Mouse (Mus musculus): ENCODE data around the gene Rb1. TPM values are rescaled to one million over a fixed set of nuclear protein-coding genes. Genes with fewer than 3 reads are reported as not detected.

Rb1 gene
- polyA plus RNA-seq, 1 experiment: 2.7 TPM

- Histone ChIP-seq H3K79me3 (ENCODE audit: low read depth) (no peaks in the 10 kb centered on the region), H3K4me3 (ENCODE audit: insufficient read depth, poor library complexity, severe bottlenecking) (no peak overlapping the region), H3K36me3 (ENCODE audit: control insufficient read depth, insufficient read depth) (no peaks in the 10 kb centered on the region), H3K79me2 (ENCODE audit: control insufficient read depth, insufficient read depth) (no peaks in the 10 kb centered on the region), H3ac (ENCODE audit: control insufficient read depth, insufficient read length, low read depth) (no peak overlapping the region), H3K27me3 (ENCODE audit: control insufficient read depth, insufficient read depth, insufficient read length) (no peaks in the 10 kb centered on the region)
- TF ChIP-seq USF1 (IDR thresholded peaks at IDR 0.05; ENCODE audit: low read depth) (no peak), FOSL1 (IDR thresholded peaks at IDR 0.05; ENCODE audit: insufficient read depth, low read length, poor library complexity, severe bottlenecking) (no peak), MYOG (IDR thresholded peaks at IDR 0.05; ENCODE audit: control insufficient read depth, extremely low read depth, insufficient read length) (no peak), CTCF (IDR thresholded peaks at IDR 0.05; ENCODE audit: control insufficient read depth, insufficient read depth, insufficient read length) (no peak), MAX (IDR thresholded peaks at IDR 0.05) (no peak), CEBPB (IDR thresholded peaks at IDR 0.05; ENCODE audit: low read depth) (no peak), MYOD1 (IDR thresholded peaks at IDR 0.05; ENCODE audit: control insufficient read depth, insufficient read length, low read depth) (no peak)
These were observed 75.6 kb downstream of the Rb1 start for GRCm38 (mm10) chr14:73250056-73250455.

GRCm38 (mm10) chr14:73244061-73244597 lies 81.5 kb downstream of the Rb1 start:
- Histone ChIP-seq H3K79me3 (ENCODE audit: low read depth) (peaks cover 19% of the 10 kb centered on the region), H3K36me3 (ENCODE audit: control insufficient read depth, insufficient read depth) (peaks cover 6% of the 10 kb centered on the region), H3K27me3 (ENCODE audit: control insufficient read depth, insufficient read depth, insufficient read length) (no peaks in the 10 kb centered on the region), H3K4me3 (ENCODE audit: insufficient read depth, poor library complexity, severe bottlenecking) (no peak overlapping the region), H3ac (ENCODE audit: control insufficient read depth, insufficient read length, low read depth) (no peak overlapping the region), H3K79me2 (ENCODE audit: control insufficient read depth, insufficient read depth) (peaks cover 24% of the 10 kb centered on the region)
- TF ChIP-seq CTCF (IDR thresholded peaks at IDR 0.05; ENCODE audit: control insufficient read depth, insufficient read depth, insufficient read length) (no peak), MAX (IDR thresholded peaks at IDR 0.05) (no peak), CEBPB (IDR thresholded peaks at IDR 0.05; ENCODE audit: low read depth) (no peak), USF1 (IDR thresholded peaks at IDR 0.05; ENCODE audit: low read depth) (no peak), MYOD1 (IDR thresholded peaks at IDR 0.05; ENCODE audit: control insufficient read depth, insufficient read length, low read depth) (no peak), MYOG (IDR thresholded peaks at IDR 0.05; ENCODE audit: control insufficient read depth, extremely low read depth, insufficient read length) (no peak), FOSL1 (IDR thresholded peaks at IDR 0.05; ENCODE audit: insufficient read depth, low read length, poor library complexity, severe bottlenecking) (no peak)

GRCm38 (mm10) chr14:73239857-73240256 lies 85.8 kb downstream of the Rb1 start:
- Histone ChIP-seq H3K36me3 (ENCODE audit: control insufficient read depth, insufficient read depth) (peaks cover 6% of the 10 kb centered on the region), H3ac (ENCODE audit: control insufficient read depth, insufficient read length, low read depth) (no peak overlapping the region), H3K79me3 (ENCODE audit: low read depth) (peaks cover 26% of the 10 kb centered on the region), H3K4me3 (ENCODE audit: insufficient read depth, poor library complexity, severe bottlenecking) (peak overlapping the region; percentile 61), H3K27me3 (ENCODE audit: control insufficient read depth, insufficient read depth, insufficient read length) (no peaks in the 10 kb centered on the region), H3K79me2 (ENCODE audit: control insufficient read depth, insufficient read depth) (peaks cover 37% of the 10 kb centered on the region)
- TF ChIP-seq MAX (IDR thresholded peaks at IDR 0.05) (no peak), MYOD1 (IDR thresholded peaks at IDR 0.05; ENCODE audit: control insufficient read depth, insufficient read length, low read depth) (no peak), FOSL1 (IDR thresholded peaks at IDR 0.05; ENCODE audit: insufficient read depth, low read length, poor library complexity, severe bottlenecking) (no peak), USF1 (IDR thresholded peaks at IDR 0.05; ENCODE audit: low read depth) (no peak), CTCF (IDR thresholded peaks at IDR 0.05; ENCODE audit: control insufficient read depth, insufficient read depth, insufficient read length) (no peak), MYOG (IDR thresholded peaks at IDR 0.05; ENCODE audit: control insufficient read depth, extremely low read depth, insufficient read length) (no peak), CEBPB (IDR thresholded peaks at IDR 0.05; ENCODE audit: low read depth) (no peak)

- Histone ChIP-seq H3K79me2 (ENCODE audit: control insufficient read depth, insufficient read depth) (peaks cover 37% of the 10 kb centered on the region), H3K4me3 (ENCODE audit: insufficient read depth, poor library complexity, severe bottlenecking) (peak overlapping the region; percentile 61), H3K79me3 (ENCODE audit: low read depth) (peaks cover 26% of the 10 kb centered on the region), H3K27me3 (ENCODE audit: control insufficient read depth, insufficient read depth, insufficient read length) (no peaks in the 10 kb centered on the region), H3ac (ENCODE audit: control insufficient read depth, insufficient read length, low read depth) (peak overlapping the region; percentile 41), H3K36me3 (ENCODE audit: control insufficient read depth, insufficient read depth) (peaks cover 6% of the 10 kb centered on the region)
- TF ChIP-seq USF1 (IDR thresholded peaks at IDR 0.05; ENCODE audit: low read depth) (no peak), CTCF (IDR thresholded peaks at IDR 0.05; ENCODE audit: control insufficient read depth, insufficient read depth, insufficient read length) (no peak), FOSL1 (IDR thresholded peaks at IDR 0.05; ENCODE audit: insufficient read depth, low read length, poor library complexity, severe bottlenecking) (no peak), CEBPB (IDR thresholded peaks at IDR 0.05; ENCODE audit: low read depth) (no peak), MAX (IDR thresholded peaks at IDR 0.05) (no peak), MYOD1 (IDR thresholded peaks at IDR 0.05; ENCODE audit: control insufficient read depth, insufficient read length, low read depth) (no peak), MYOG (IDR thresholded peaks at IDR 0.05; ENCODE audit: control insufficient read depth, extremely low read depth, insufficient read length) (no peak)
These were observed 86.3 kb downstream of the Rb1 start for GRCm38 (mm10) chr14:73239291-73239690.

GRCm38 (mm10) chr14:73238498-73239250 lies 86.9 kb downstream of the Rb1 start:
- Histone ChIP-seq H3K79me2 (ENCODE audit: control insufficient read depth, insufficient read depth) (peaks cover 37% of the 10 kb centered on the region), H3K79me3 (ENCODE audit: low read depth) (peaks cover 26% of the 10 kb centered on the region), H3K4me3 (ENCODE audit: insufficient read depth, poor library complexity, severe bottlenecking) (peak overlapping the region; percentile 61), H3ac (ENCODE audit: control insufficient read depth, insufficient read length, low read depth) (peak overlapping the region; percentile 83), H3K27me3 (ENCODE audit: control insufficient read depth, insufficient read depth, insufficient read length) (no peaks in the 10 kb centered on the region), H3K36me3 (ENCODE audit: control insufficient read depth, insufficient read depth) (peaks cover 6% of the 10 kb centered on the region)
- TF ChIP-seq CTCF (IDR thresholded peaks at IDR 0.05; ENCODE audit: control insufficient read depth, insufficient read depth, insufficient read length) (no peak), CEBPB (IDR thresholded peaks at IDR 0.05; ENCODE audit: low read depth) (no peak), MAX (IDR thresholded peaks at IDR 0.05) (no peak), MYOD1 (IDR thresholded peaks at IDR 0.05; ENCODE audit: control insufficient read depth, insufficient read length, low read depth) (no peak), MYOG (IDR thresholded peaks at IDR 0.05; ENCODE audit: control insufficient read depth, extremely low read depth, insufficient read length) (no peak), FOSL1 (IDR thresholded peaks at IDR 0.05; ENCODE audit: insufficient read depth, low read length, poor library complexity, severe bottlenecking) (no peak), USF1 (IDR thresholded peaks at IDR 0.05; ENCODE audit: low read depth) (no peak)

All from C2C12 (cell line).